Mouse (Mus musculus) thymus, adult 2 months (tissue): ENCODE data around the gene Lrch1. TPM values are rescaled to one million over a fixed set of nuclear protein-coding genes. Genes with fewer than 3 reads are reported as not detected.

Experiments
- DNase-seq: peaks from one replicate; pipeline ENCODE4 v3.0.0; 2021
- H3K27ac ChIP-seq: fragments of 200-500 bp; 2 replicates; pipeline ENCODE4 v1.5.1; 2012; ENCODE audit warnings: low read length, control low read depth; ENCODE audit not compliant: control insufficient read depth, insufficient read depth
- H3K27me3 ChIP-seq: fragments of 200-500 bp; 2 replicates; pipeline ENCODE4 v1.6.1; 2012; ENCODE audit warnings: mild to moderate bottlenecking, low read length, moderate library complexity, mixed read lengths; ENCODE audit not compliant: control insufficient read depth, insufficient read depth
- H3K36me3 ChIP-seq: fragments of 200-500 bp; 2 replicates; pipeline ENCODE4 v1.6.1; 2012; ENCODE audit warnings: mild to moderate bottlenecking, low read length, moderate library complexity; ENCODE audit not compliant: control insufficient read depth, insufficient read depth
- H3K4me1 ChIP-seq: fragments of 200-500 bp; replicated peaks from 2 replicates; pipeline ENCODE4 v1.6.1; 2012; ENCODE audit warnings: low read length; ENCODE audit not compliant: control insufficient read depth, insufficient read depth
- H3K4me3 ChIP-seq: fragments of 200-500 bp; 2 replicates; pipeline ENCODE4 v1.5.1; 2012; ENCODE audit warnings: mild to moderate bottlenecking, low read length, control low read depth, moderate library complexity; ENCODE audit not compliant: control insufficient read depth, insufficient read depth
- CTCF ChIP-seq: fragments of 200-500 bp; IDR thresholded peaks from 2 replicates; pipeline ENCODE4 v1.5.1; 2012; ENCODE audit warnings: mild to moderate bottlenecking, control low read depth, low read length, moderate library complexity, borderline replicate concordance; ENCODE audit not compliant: control insufficient read depth, poor library complexity, insufficient read depth; ENCODE audit errors: extremely low read depth
- POLR2A ChIP-seq: fragments of 200-500 bp; IDR thresholded peaks from 2 replicates; pipeline ENCODE4 v1.6.1; 2012; ENCODE audit warnings: mild to moderate bottlenecking, low read length, control low read depth, moderate library complexity; ENCODE audit not compliant: control insufficient read depth, poor library complexity, insufficient read depth; ENCODE audit errors: extremely low read depth
- WGBS: fragments of 180-500 bp; shearing (Covaris S2); methylation state at CpG from one replicate; pipeline ENCODE4 v1.1.7; 2018; 5-methylcytosine and 5-hydroxymethylcytosine counted together
- polyA plus RNA-seq: library from polyadenylated mRNA; depleted of rRNA; stranded (reverse); fragments of >200 nt; gene quantifications from 2 replicates; pipeline ENCODE4 v1.2.3, GENCODE M21; 2012

The Lrch1 gene
- polyA plus RNA-seq, 1 experiment: 27.5 TPM

- Histone ChIP-seq H3K4me1 (peaks cover 35% of the 10 kb centered on the region), H3K36me3 (no peaks in the 10 kb centered on the region), H3K4me3 (no peak overlapping the region), H3K27ac (peak overlapping the region; percentile 10; the same call in 1 of the 2 replicates), H3K27me3 (no peaks in the 10 kb centered on the region)
- TF ChIP-seq POLR2A: no peak
- no peak for DNase-seq
- 73% methylated on average over 20 of the region's 20 CpGs for WGBS
Measured at GRCm38 (mm10) chr14:74913381-74914230, 34.1 kb downstream of the Lrch1 start.

- H3K4me1 ChIP-seq: peaks cover 37% of the 10 kb centered on the region
- no peak for TF ChIP-seq CTCF
- no peak for TF ChIP-seq POLR2A
- no peak overlapping the region for H3K4me3 ChIP-seq
- WGBS: 92% methylated on average over 5 of the region's 5 CpGs
- DNase-seq: no peak
- no peak overlapping the region for H3K27ac ChIP-seq
- H3K36me3 ChIP-seq: no peaks in the 10 kb centered on the region
- H3K27me3 ChIP-seq: no peaks in the 10 kb centered on the region
Measured at GRCm38 (mm10) chr14:74910363-74910762, 37.3 kb downstream of the Lrch1 start.

GRCm38 (mm10) chr14:74909021-74909420, 38.7 kb downstream of the Lrch1 start:
- H3K36me3 ChIP-seq: no peaks in the 10 kb centered on the region
- no peak overlapping the region for H3K4me3 ChIP-seq
- peaks cover 37% of the 10 kb centered on the region for H3K4me1 ChIP-seq
- DNase-seq: no peak
- H3K27me3 ChIP-seq: no peaks in the 10 kb centered on the region
- WGBS: 23% methylated on average over 8 of the region's 8 CpGs
- TF ChIP-seq CTCF (no peak), POLR2A (no peak)
- no peak overlapping the region for H3K27ac ChIP-seq

GRCm38 (mm10) chr14:74908250-74908649, 39.4 kb downstream of the Lrch1 start:
- Histone ChIP-seq H3K36me3 (no peaks in the 10 kb centered on the region), H3K27me3 (no peaks in the 10 kb centered on the region), H3K4me3 (no peak overlapping the region), H3K4me1 (peaks cover 34% of the 10 kb centered on the region), H3K27ac (no peak overlapping the region)
- WGBS: 4% methylated on average over 6 of the region's 6 CpGs
- TF ChIP-seq POLR2A (no peak), CTCF (no peak)
- peak; percentile 30 for DNase-seq

GRCm38 (mm10) chr14:74907706-74908105, 40.0 kb downstream of the Lrch1 start:
- Histone ChIP-seq H3K36me3 (no peaks in the 10 kb centered on the region), H3K27ac (no peak overlapping the region), H3K27me3 (no peaks in the 10 kb centered on the region), H3K4me3 (no peak overlapping the region), H3K4me1 (peaks cover 34% of the 10 kb centered on the region)
- WGBS: 89% methylated on average over 8 of the region's 8 CpGs
- TF ChIP-seq CTCF (no peak), POLR2A (no peak)
- no peak for DNase-seq

- Histone ChIP-seq H3K27me3 (no peaks in the 10 kb centered on the region), H3K4me1 (peaks cover 26% of the 10 kb centered on the region), H3K27ac (no peak overlapping the region), H3K36me3 (no peaks in the 10 kb centered on the region), H3K4me3 (no peak overlapping the region)
- no peak for TF ChIP-seq POLR2A
- no peak for TF ChIP-seq CTCF
- no peak for DNase-seq
- WGBS: 49% methylated on average over 3 of the region's 3 CpGs
Measured at GRCm38 (mm10) chr14:74905990-74906389, 41.7 kb downstream of the Lrch1 start.

- no peak overlapping the region for H3K27ac ChIP-seq
- DNase-seq: no peak
- H3K4me1 ChIP-seq: peaks cover 29% of the 10 kb centered on the region
- no peak overlapping the region for H3K4me3 ChIP-seq
- H3K27me3 ChIP-seq: no peaks in the 10 kb centered on the region
- WGBS: 83% methylated on average over 5 of the region's 5 CpGs
- H3K36me3 ChIP-seq: no peaks in the 10 kb centered on the region
- no peak for TF ChIP-seq CTCF
Measured at GRCm38 (mm10) chr14:74904442-74904841, 43.2 kb downstream of the Lrch1 start.

- Histone ChIP-seq H3K27me3 (no peaks in the 10 kb centered on the region), H3K4me3 (no peak overlapping the region), H3K4me1 (peaks cover 19% of the 10 kb centered on the region), H3K36me3 (no peaks in the 10 kb centered on the region), H3K27ac (no peak overlapping the region)
- TF ChIP-seq POLR2A: no peak
- TF ChIP-seq CTCF: no peak
- DNase-seq: no peak
- WGBS: 91% methylated on average over 4 of the region's 4 CpGs
Measured at GRCm38 (mm10) chr14:74903047-74903446, 44.6 kb downstream of the Lrch1 start.
